Mouse (Mus musculus): ENCODE measurements around the gene Map2k4. TPM values are rescaled to one million over a fixed set of nuclear protein-coding genes. Genes with fewer than 3 reads are reported as not detected.

Gene Map2k4
- polyA plus RNA-seq, 1 experiment from 2014 or later, result 100 TPM

- Histone ChIP-seq H3K4me3 (replicated peaks; ENCODE audit: low read depth, low read length) (no peak overlapping the region), H3K27ac (replicated peaks; ENCODE audit: low read depth, low read length) (no peak overlapping the region), H3K4me2 (ENCODE audit: low read length) (no peak overlapping the region), H3K36me3 (ENCODE audit: control insufficient read depth, insufficient read depth, low read length) (peaks cover 8% of the 10 kb centered on the region; the same call in 1 of the 2 replicates), H3K27me3 (ENCODE audit: control insufficient read depth, insufficient read depth, low read length) (no peaks in the 10 kb centered on the region), H3K9me3 (ENCODE audit: control insufficient read depth, low read length) (no peaks in the 10 kb centered on the region), H3K4me1 (ENCODE audit: control insufficient read depth, insufficient read depth, low read length) (no peaks in the 10 kb centered on the region), H3K9ac (replicated peaks; ENCODE audit: low read length) (no peak overlapping the region)
- DNase-seq (no peak), ATAC-seq (ENCODE audit: low FRiP score, low TSS enrichment) (no peak)
- 97% methylated on average over 1 of the region's 1 CpGs for WGBS
Observed at GRCm38 (mm10) chr11:65779578-65779977, 8.5 kb downstream of the Map2k4 start.

GRCm38 (mm10) chr11:65779066-65779465 lies 9.0 kb downstream of the Map2k4 start:
- H3K36me3 ChIP-seq (ENCODE audit: control insufficient read depth, insufficient read depth, low read length), result peaks cover 8% of the 10 kb centered on the region; the same call in 1 of the 2 replicates
- no peak overlapping the region for H3K4me2 ChIP-seq (ENCODE audit: low read length)
- no peak overlapping the region for H3K27ac ChIP-seq (replicated peaks; ENCODE audit: low read depth, low read length)
- DNase-seq (no peak), ATAC-seq (ENCODE audit: low FRiP score, low TSS enrichment) (no peak)
- H3K4me1 ChIP-seq (ENCODE audit: control insufficient read depth, insufficient read depth, low read length), result no peaks in the 10 kb centered on the region
- H3K4me3 ChIP-seq (replicated peaks; ENCODE audit: low read depth, low read length), result no peak overlapping the region
- no peaks in the 10 kb centered on the region for H3K27me3 ChIP-seq (ENCODE audit: control insufficient read depth, insufficient read depth, low read length)
- WGBS, result 90% methylated on average over 1 of the region's 1 CpGs
- no peak overlapping the region for H3K9ac ChIP-seq (replicated peaks; ENCODE audit: low read length)
- no peaks in the 10 kb centered on the region for H3K9me3 ChIP-seq (ENCODE audit: control insufficient read depth, low read length)

GRCm38 (mm10) chr11:65777810-65778209 lies 10.3 kb downstream of the Map2k4 start:
- ATAC-seq (ENCODE audit: low FRiP score, low TSS enrichment), result no peak
- H3K36me3 ChIP-seq (ENCODE audit: control insufficient read depth, insufficient read depth, low read length), result peaks cover 8% of the 10 kb centered on the region; the same call in 1 of the 2 replicates
- 84% methylated on average over 5 of the region's 5 CpGs for WGBS
- H3K9me3 ChIP-seq (ENCODE audit: control insufficient read depth, low read length), result no peaks in the 10 kb centered on the region
- no peaks in the 10 kb centered on the region for H3K27me3 ChIP-seq (ENCODE audit: control insufficient read depth, insufficient read depth, low read length)
- no peaks in the 10 kb centered on the region for H3K4me1 ChIP-seq (ENCODE audit: control insufficient read depth, insufficient read depth, low read length)
- no peak overlapping the region for H3K4me3 ChIP-seq (replicated peaks; ENCODE audit: low read depth, low read length)
- no peak overlapping the region for H3K9ac ChIP-seq (replicated peaks; ENCODE audit: low read length)
- no peak overlapping the region for H3K27ac ChIP-seq (replicated peaks; ENCODE audit: low read depth, low read length)
- no peak for DNase-seq
- H3K4me2 ChIP-seq (ENCODE audit: low read length), result no peak overlapping the region

- Histone ChIP-seq H3K9me3 (ENCODE audit: control insufficient read depth, low read length) (no peaks in the 10 kb centered on the region), H3K4me1 (ENCODE audit: control insufficient read depth, insufficient read depth, low read length) (no peaks in the 10 kb centered on the region), H3K4me3 (replicated peaks; ENCODE audit: low read depth, low read length) (no peak overlapping the region), H3K36me3 (ENCODE audit: control insufficient read depth, insufficient read depth, low read length) (peaks cover 8% of the 10 kb centered on the region; the same call in 1 of the 2 replicates), H3K4me2 (ENCODE audit: low read length) (no peak overlapping the region), H3K27ac (replicated peaks; ENCODE audit: low read depth, low read length) (no peak overlapping the region), H3K9ac (replicated peaks; ENCODE audit: low read length) (no peak overlapping the region), H3K27me3 (ENCODE audit: control insufficient read depth, insufficient read depth, low read length) (no peaks in the 10 kb centered on the region)
- no peak for DNase-seq
- ATAC-seq (ENCODE audit: low FRiP score, low TSS enrichment), result no peak
- WGBS, result 54% methylated on average over 2 of the region's 2 CpGs
Observed at GRCm38 (mm10) chr11:65776906-65777611, 11.0 kb downstream of the Map2k4 start.

GRCm38 (mm10) chr11:65773946-65774656 lies 14.0 kb downstream of the Map2k4 start:
- Histone ChIP-seq H3K36me3 (ENCODE audit: control insufficient read depth, insufficient read depth, low read length) (no peaks in the 10 kb centered on the region), H3K9me3 (ENCODE audit: control insufficient read depth, low read length) (no peaks in the 10 kb centered on the region), H3K4me1 (ENCODE audit: control insufficient read depth, insufficient read depth, low read length) (no peaks in the 10 kb centered on the region), H3K27ac (replicated peaks; ENCODE audit: low read depth, low read length) (no peak overlapping the region), H3K27me3 (ENCODE audit: control insufficient read depth, insufficient read depth, low read length) (no peaks in the 10 kb centered on the region), H3K4me3 (replicated peaks; ENCODE audit: low read depth, low read length) (no peak overlapping the region), H3K4me2 (ENCODE audit: low read length) (no peak overlapping the region), H3K9ac (replicated peaks; ENCODE audit: low read length) (no peak overlapping the region)
- ATAC-seq (ENCODE audit: low FRiP score, low TSS enrichment) (no peak), DNase-seq (no peak)
- 88% methylated on average over 6 of the region's 6 CpGs for WGBS

GRCm38 (mm10) chr11:65773535-65773934 lies 14.6 kb downstream of the Map2k4 start:
- WGBS, result 87% methylated on average over 2 of the region's 2 CpGs

GRCm38 (mm10) chr11:65771546-65771945 lies 16.6 kb downstream of the Map2k4 start:
- no peak overlapping the region for H3K4me2 ChIP-seq (ENCODE audit: low read length)
- no peak overlapping the region for H3K27ac ChIP-seq (replicated peaks; ENCODE audit: low read depth, low read length)
- no peak for ATAC-seq (ENCODE audit: low FRiP score, low TSS enrichment)
- no peaks in the 10 kb centered on the region; the same call in 1 of the 2 replicates for H3K4me1 ChIP-seq (ENCODE audit: control insufficient read depth, insufficient read depth, low read length)
- no peak overlapping the region for H3K4me3 ChIP-seq (replicated peaks; ENCODE audit: low read depth, low read length)
- no peak for DNase-seq
- H3K9ac ChIP-seq (replicated peaks; ENCODE audit: low read length), result no peak overlapping the region
- WGBS, result 97% methylated on average over 1 of the region's 1 CpGs
- no peaks in the 10 kb centered on the region for H3K27me3 ChIP-seq (ENCODE audit: control insufficient read depth, insufficient read depth, low read length)
- H3K9me3 ChIP-seq (ENCODE audit: control insufficient read depth, low read length), result no peaks in the 10 kb centered on the region
- no peaks in the 10 kb centered on the region for H3K36me3 ChIP-seq (ENCODE audit: control insufficient read depth, insufficient read depth, low read length)

More at GRCm38 (mm10) chr11:65773535-65773934, 14.6 kb downstream of the Map2k4 start:
- Histone ChIP-seq H3K4me2 (ENCODE audit: low read length) (no peak overlapping the region), H3K27me3 (ENCODE audit: control insufficient read depth, insufficient read depth, low read length) (no peaks in the 10 kb centered on the region), H3K27ac (replicated peaks; ENCODE audit: low read depth, low read length) (no peak overlapping the region), H3K4me3 (replicated peaks; ENCODE audit: low read depth, low read length) (no peak overlapping the region), H3K9ac (replicated peaks; ENCODE audit: low read length) (no peak overlapping the region), H3K4me1 (ENCODE audit: control insufficient read depth, insufficient read depth, low read length) (no peaks in the 10 kb centered on the region; the same call in 1 of the 2 replicates), H3K9me3 (ENCODE audit: control insufficient read depth, low read length) (no peaks in the 10 kb centered on the region), H3K36me3 (ENCODE audit: control insufficient read depth, insufficient read depth, low read length) (no peaks in the 10 kb centered on the region)
- DNase-seq (no peak), ATAC-seq (ENCODE audit: low FRiP score, low TSS enrichment) (no peak)

- ATAC-seq (ENCODE audit: low FRiP score, low TSS enrichment) (no peak), DNase-seq (no peak)
- H3K27me3 ChIP-seq (ENCODE audit: control insufficient read depth, insufficient read depth, low read length), result no peaks in the 10 kb centered on the region
- no peak overlapping the region for H3K4me3 ChIP-seq (replicated peaks; ENCODE audit: low read depth, low read length)
- no peak overlapping the region for H3K9ac ChIP-seq (replicated peaks; ENCODE audit: low read length)
- 79% methylated on average over 5 of the region's 5 CpGs for WGBS
- no peaks in the 10 kb centered on the region; the same call in 1 of the 2 replicates for H3K4me1 ChIP-seq (ENCODE audit: control insufficient read depth, insufficient read depth, low read length)
- H3K36me3 ChIP-seq (ENCODE audit: control insufficient read depth, insufficient read depth, low read length), result no peaks in the 10 kb centered on the region
- no peak overlapping the region for H3K4me2 ChIP-seq (ENCODE audit: low read length)
- H3K9me3 ChIP-seq (ENCODE audit: control insufficient read depth, low read length), result no peaks in the 10 kb centered on the region
- H3K27ac ChIP-seq (replicated peaks; ENCODE audit: low read depth, low read length), result no peak overlapping the region
Observed at GRCm38 (mm10) chr11:65769990-65770389, 18.1 kb downstream of the Map2k4 start.

- Histone ChIP-seq H3K9ac (replicated peaks; ENCODE audit: low read length) (no peak overlapping the region), H3K4me3 (replicated peaks; ENCODE audit: low read depth, low read length) (no peak overlapping the region), H3K27ac (replicated peaks; ENCODE audit: low read depth, low read length) (no peak overlapping the region), H3K27me3 (ENCODE audit: control insufficient read depth, insufficient read depth, low read length) (no peaks in the 10 kb centered on the region), H3K9me3 (ENCODE audit: control insufficient read depth, low read length) (no peaks in the 10 kb centered on the region), H3K36me3 (ENCODE audit: control insufficient read depth, insufficient read depth, low read length) (no peaks in the 10 kb centered on the region), H3K4me1 (ENCODE audit: control insufficient read depth, insufficient read depth, low read length) (no peaks in the 10 kb centered on the region; the same call in 1 of the 2 replicates), H3K4me2 (ENCODE audit: low read length) (no peak overlapping the region)
- no peak for DNase-seq
- ATAC-seq (ENCODE audit: low FRiP score, low TSS enrichment), result no peak
Observed at GRCm38 (mm10) chr11:65768445-65768844, 19.7 kb downstream of the Map2k4 start.
